Mouse (Mus musculus) kidney, postnatal 10 days (tissue): ENCODE data around the gene Il34.

Experiments
- DNase-seq: peaks from one replicate; pipeline ENCODE4 v3.0.0; 2021; ENCODE audit warnings: mixed read lengths

The Il34 gene

GRCm38 (mm10) chr8:110805669-110806068 is at the start of gene Il34:
TSS of gene Il34 (minus strand) at chr8:110805924.
- DNase-seq, result no peak

GRCm38 (mm10) chr8:110851186-110851585 is 45.5 kb upstream of the Il34 start:
- no peak for DNase-seq

GRCm38 (mm10) chr8:110847645-110848495 is 42.1 kb upstream of the Il34 start:
- no peak for DNase-seq

- no peak for DNase-seq
Observed at GRCm38 (mm10) chr8:110847171-110847549, 41.4 kb upstream of the Il34 start.

DNA sequence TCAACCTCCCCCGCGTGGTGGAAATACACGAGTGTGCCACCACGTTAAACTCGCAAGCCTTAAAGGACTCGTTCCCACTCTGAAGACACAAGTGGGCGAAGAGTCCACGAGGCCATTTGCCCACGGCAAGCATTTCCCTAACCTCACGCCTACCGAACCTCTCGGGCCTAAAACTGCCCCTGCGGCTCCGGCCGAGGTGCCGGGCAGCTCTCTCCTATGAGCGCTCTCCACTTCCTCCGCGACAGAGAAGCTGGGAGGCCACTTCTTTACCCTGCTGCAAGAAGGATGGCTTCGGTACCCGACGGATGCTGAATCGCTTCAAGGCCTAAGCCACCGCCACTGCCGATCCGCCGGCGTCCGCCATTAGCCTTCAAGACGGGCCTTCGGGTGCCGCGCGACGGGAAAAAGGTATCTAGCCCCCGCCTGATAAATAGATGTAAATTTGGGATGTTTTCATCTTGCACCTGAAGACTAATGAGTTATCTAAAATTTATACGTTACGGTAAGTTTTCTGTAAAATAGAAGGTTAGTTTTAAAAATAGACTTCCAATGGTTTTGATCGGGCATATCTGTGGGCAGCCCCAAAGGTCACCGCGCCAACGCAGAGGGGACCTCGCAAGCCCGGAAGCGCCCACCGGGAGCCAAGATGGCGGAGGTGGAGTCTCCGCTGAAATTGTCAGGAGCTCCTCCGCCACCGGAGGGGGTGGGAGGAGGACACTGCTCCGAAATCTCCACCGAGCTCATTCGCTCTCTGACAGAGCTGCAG is 40.9 kb upstream of the Il34 start, which contains the start of the genes Cog4 and Sf3b3:
TSS of gene Cog4 (plus strand) at position 196 of the 766 bp plus-strand sequence.
TSS of gene Sf3b3 (minus strand) at position 383 of the 766 bp plus-strand sequence.
- peak; percentile 91 for DNase-seq

- no peak for DNase-seq
Observed at GRCm38 (mm10) chr8:110845821-110846404, 40.2 kb upstream of the Il34 start.

- no peak for DNase-seq
Observed at GRCm38 (mm10) chr8:110844941-110845340, 39.2 kb upstream of the Il34 start.

GRCm38 (mm10) chr8:110843207-110843606 is 37.5 kb upstream of the Il34 start:
- no peak for DNase-seq

DNA sequence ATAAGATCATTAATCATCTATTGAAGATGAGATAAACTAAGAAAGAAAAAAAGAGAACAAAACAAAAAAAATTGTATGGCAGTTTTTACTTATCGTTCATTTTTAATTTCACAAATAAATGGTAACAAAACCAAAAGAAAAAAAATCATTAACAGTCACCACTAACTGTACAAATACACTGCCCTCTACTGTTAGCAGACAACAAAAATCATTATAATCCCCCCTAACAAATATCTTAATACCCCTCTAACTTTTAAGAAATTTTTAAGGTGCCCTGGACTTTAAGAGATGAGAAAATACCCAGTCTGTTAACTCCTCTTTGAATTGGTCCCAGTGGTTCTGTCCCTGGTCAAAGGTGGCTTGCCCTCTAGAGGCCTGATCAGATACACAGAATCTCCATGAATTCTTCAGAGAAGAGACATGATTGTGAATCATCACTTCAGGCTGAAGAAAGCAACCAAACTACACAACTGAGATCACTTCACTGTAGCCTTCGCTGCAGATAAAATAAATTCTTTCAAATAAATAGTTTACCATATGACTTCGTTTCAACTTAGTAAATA is 36.4 kb upstream of the Il34 start:
- no peak for DNase-seq

DNA sequence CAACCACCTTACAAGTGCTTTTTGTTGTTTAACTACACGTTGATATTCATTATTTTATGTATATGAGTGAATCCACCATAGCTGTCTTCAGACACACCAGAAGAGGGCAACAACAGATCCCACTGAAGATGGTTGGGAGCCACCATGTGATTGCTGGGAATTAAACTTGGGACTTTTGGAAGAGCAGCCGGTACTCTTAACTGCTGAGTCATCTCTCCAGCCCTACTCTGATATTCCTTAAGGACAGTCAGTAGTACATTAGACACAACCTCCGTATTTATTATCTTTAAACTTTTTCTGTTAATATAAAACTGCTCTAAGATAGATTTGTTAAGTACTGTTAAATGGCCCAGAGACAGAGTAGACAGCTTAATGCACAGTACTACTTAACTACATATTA is 26.2 kb upstream of the Il34 start:
- DNase-seq, result no peak

- no peak for DNase-seq
Observed at GRCm38 (mm10) chr8:110828511-110828910, 22.8 kb upstream of the Il34 start.

DNA sequence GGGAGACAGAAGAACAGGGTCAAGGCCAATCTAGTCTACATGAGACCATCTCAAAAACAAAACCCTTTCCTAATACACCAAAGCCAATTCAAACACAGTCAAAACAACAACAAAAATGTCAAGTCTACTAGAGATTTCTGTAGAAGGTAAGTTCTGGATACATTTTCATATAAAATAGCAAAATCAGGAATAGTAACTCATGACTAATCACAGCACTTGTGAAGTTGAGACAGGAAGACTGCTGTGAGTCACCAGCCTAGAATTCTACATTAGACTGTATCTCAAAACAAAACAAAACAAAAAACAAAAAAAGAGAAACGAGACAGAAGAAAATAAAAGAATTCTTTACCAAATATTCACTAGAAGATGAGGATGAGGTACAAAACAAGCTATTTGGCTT is 19.1 kb upstream of the Il34 start:
- DNase-seq, result no peak

- no peak for DNase-seq
Observed at GRCm38 (mm10) chr8:110821960-110822359, 16.2 kb upstream of the Il34 start.

DNA sequence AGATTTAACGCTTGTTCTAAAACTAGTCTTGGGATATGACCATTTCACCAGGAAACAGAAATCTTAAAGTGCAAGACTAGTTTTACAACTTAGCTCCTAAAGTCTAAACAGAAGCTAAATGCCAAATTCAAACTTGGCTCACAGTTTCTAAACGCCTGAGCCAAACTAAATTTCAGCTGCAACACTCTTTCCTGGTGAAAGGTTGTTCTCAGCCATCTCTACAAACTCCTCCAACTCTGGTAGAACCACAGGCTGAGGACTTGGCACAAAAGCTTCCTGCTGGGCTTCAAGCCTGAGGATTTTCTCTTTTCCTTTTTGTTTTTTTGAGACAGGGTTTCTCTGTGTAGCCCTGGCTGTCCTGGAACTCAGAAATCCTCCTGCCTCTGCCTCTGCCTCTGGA is 14.5 kb upstream of the Il34 start:
- no peak for DNase-seq

GRCm38 (mm10) chr8:110818593-110818992 is 12.9 kb upstream of the Il34 start:
- DNase-seq, result peak; percentile 60

DNA sequence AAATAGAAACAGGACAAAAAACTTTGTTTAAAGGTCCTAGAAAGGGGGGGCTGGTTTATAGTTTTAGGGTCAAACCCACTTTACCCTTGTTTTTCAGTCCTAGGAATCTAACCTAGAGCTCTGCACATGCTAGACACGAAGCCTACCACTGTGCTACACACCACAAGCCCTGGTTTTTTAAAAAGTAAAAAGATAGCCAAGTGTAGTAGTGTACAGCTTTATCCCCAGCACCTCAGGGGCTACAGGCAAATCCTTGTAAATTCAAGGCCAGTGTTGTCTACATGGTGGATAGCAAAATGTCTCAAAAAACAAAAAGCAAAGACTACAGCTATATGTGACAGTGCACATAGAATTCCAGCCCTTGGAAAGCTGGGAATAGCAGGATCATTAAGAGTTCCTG is 11.3 kb upstream of the Il34 start:
- DNase-seq, result no peak

DNA sequence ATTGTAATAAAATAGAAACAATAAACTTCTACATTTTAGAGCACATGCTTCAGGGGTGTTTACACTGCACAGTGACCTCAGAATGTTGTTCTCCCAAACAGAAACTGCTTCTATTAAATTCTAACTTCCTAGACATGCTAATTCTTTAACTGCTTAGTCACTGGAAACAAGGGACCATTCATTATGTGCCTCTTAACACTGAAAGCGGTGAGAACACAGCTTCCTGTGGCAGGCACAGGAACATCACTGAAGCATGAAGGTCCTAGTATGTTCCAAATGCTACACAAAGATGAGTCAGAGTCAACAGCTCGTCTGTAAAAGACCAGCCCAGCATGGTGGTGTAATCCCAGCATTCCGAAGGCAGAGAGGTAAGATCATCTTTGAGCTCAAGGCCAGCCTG is 9.6 kb upstream of the Il34 start:
- DNase-seq, result no peak

DNA sequence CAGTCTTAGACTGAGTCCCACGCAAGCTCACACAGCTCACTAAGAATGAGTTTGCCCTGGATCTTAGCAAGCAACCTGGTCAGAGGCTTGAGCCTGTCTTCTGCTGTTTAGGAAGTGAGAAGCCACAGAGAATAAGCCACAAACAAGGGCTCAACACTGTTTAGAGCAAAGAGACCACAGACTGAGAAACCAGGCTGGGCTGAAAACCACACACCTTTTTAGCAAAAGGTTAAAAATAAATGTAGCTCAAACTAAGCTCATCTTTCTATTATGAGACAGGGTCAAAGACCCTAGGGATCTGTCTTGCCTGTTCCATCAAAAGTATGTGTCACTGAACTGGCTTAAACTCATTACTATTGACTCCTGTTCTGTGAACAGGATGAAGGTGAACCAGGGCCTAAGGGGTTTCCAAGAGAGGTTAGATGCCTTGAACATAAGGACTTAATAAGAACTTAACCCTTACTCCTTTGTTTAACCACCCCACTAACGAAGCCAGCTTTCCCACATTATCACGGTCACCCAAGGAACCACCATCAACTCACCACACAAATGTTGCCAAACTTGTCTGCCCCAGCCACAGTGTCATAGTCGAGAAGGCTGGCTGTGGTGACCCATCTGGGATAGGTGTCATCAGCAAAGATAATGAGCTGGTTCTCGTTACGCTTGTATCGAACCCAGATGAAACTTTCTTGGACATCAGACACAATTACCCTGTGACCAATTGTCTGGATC is 7.5 kb upstream of the Il34 start:
- no peak for DNase-seq

DNA sequence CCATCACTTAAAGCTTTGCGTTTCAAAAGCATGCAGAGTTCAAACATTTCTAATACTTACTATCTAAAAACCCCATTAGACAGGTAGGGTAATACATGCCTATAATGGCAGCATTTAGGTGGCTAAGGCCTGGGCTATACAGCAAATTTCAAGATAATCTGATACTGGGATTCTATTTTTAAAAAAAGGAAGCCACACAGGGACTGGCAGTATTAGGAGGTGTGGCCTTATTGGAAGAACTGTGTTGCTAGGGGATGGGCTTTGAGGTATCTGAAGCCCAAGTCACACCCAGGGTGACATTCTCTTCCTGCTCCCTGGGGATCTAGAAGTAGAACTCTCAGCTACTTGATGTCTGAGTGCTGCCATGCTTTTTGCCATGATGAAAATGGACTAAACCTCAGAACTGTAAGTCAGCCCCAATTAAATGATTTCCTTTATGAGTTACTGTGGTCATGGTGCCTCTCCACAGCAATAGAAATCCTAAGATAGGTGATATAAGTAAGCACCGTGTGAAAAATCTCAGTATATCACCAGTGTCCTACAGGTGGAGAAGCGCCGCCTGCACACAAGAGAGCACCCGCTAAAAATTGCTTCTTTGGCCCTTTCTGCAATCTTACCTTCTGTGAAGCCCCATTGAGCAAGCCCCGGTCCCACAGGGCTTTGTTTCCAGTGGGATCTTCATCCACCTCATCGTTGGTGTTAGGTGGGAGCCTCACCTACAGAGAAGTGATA is 6.8 kb upstream of the Il34 start:
- DNase-seq, result no peak

DNA sequence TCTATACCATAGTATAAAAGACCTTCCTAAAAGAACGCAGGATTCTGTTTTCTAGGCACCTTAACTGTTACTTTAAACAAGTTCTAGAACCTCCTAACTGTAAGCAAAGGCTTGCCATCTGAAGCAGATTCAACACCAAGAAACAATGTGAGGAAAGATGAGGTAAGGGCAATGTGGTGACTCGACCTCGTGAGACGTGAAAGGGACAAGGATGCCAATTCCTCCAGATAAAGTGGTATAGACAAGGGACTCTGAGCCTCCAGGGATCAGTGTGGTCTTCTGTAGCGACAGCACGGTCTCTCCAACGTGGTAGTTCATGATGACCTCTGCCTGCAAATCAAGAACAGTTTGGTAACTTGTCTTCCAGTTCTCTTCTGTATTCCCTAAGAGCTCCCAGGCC is 6.1 kb upstream of the Il34 start:
- no peak for DNase-seq

DNA sequence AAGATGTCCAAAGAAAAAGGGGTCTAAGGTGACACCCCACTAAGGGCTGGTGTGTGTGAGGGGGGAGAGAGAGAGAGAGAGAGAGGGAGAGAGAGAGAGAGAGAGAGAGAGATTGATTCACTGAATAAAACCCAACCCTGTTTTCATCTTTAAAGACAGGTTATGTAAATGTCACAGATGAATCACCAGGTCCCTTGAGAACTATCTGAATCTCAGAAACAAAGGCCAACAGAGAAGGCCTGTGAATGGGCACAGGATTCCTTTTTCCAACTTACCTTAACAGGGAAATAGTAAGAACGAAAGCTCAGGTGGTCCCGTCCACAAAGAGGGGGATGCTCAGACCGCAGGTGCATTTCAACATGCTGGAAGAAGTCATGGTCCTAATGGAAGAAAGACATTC is 5.4 kb upstream of the Il34 start:
- DNase-seq, result no peak
